ENCODE assay signal across 17 mouse cellular contexts in genomic region chr4:156019771-156020170, GRCm38 (mm10). TPM values are rescaled to one million over a fixed set of nuclear protein-coding genes. Genes with fewer than 3 reads are reported as not detected.
"Had no signal": no experiment of that assay in that cellular context is flagged by ENCODE, and none has a peak within 500 bp of the region (broad histone marks: within the 10 kb centered on the region; RNA-seq: fewer than 3 reads in every experiment).

No protein-coding gene starts in this region.

- DNase-seq: lung, embryonic 14.5 days; lung, postnatal 10 days; lung, postnatal 4 days; midbrain, embryonic 14.5 days; right cerebral cortex, postnatal 14 days; thymus, adult 2 months; thymus, postnatal 25 days; thymus, postnatal 4 days had no signal

- H3K27ac ChIP-seq: midbrain, embryonic 10.5 days; midbrain, embryonic 12.5 days; neural tube, embryonic 12.5 days; stomach, embryonic 15.5 days; stomach, postnatal 0 days had no signal

- ATAC-seq: midbrain, embryonic 16.5 days had no signal

- H3K4me3 ChIP-seq: midbrain, embryonic 10.5 days; midbrain, embryonic 12.5 days; neural tube, embryonic 12.5 days; stomach, embryonic 15.5 days had no signal

RNA-seq across cellular contexts. Expression of gene Ttll10, which starts 39.4 kb away (rescaled TPM):
- total RNA-seq: megakaryocyte, adult 5-6 weeks; megakaryocyte-erythroid progenitor cell, adult 5-6 weeks; neutrophil, adult 5-6 weeks had no signal
